Mouse (Mus musculus) stomach, postnatal 0 days (tissue): ENCODE results near the gene Ehd4.

Experiments used
- CTCF ChIP-seq: IDR thresholded peaks from 2 replicates; pipeline ENCODE4 v1.5.1; 2016; ENCODE audit warnings: antibody characterized with exemption, low read depth, mild to moderate bottlenecking, moderate library complexity
- EP300 ChIP-seq: optimal IDR thresholded peaks from 2 replicates; pipeline ENCODE3; 2016; ENCODE audit warnings: antibody characterized with exemption

GRCm38 (mm10) chr2:120128011-120128410, 26.4 kb downstream of the Ehd4 start:
- TF ChIP-seq CTCF (no peak), EP300 (no peak)
